Mouse (Mus musculus): ENCODE data around the gene Gm3269. TPM values are rescaled to one million over a fixed set of nuclear protein-coding genes. Genes with fewer than 3 reads are reported as not detected.
"Not testable (repeated sequence)": the region's sequence is repeated elsewhere in the genome, so short reads cannot be mapped to it uniquely, and the experiment has no call there.

The Gm3269 gene
- not detected for polyA plus RNA-seq (2012; fragmentation: generic; extraction: Trizol)
- long read RNA-seq, experiment 1 = 0 reads
- long read RNA-seq, experiment 2 = 0 reads

DNA sequence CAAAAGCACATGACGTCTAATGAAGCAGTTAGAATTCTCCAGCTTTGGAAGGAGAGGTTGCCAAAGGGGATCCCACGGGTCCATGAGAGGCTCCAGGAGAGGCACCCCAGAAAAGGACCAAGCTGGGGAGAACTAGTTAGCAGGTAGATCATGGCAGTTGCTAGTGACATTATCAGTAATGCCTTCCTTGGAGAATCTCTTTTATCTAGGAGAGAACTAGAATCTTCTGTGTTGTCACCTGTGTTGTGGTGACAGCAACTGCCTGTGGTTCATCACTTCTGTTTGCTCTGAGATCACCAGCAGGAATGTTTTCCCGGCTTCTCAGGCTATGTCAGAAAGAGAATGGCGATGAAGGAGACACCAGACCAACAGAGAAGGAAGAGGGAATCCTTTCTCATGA is at the start of gene Gm3269:
Gene Gm3269, plus strand, starts transcription at position 301 of the 400 bp plus-strand sequence.
- H3K79me3 ChIP-seq (ENCODE audit: low read depth); H3K4me3 ChIP-seq (ENCODE audit: insufficient read depth, poor library complexity, severe bottlenecking); H3ac ChIP-seq (ENCODE audit: control insufficient read depth, insufficient read length, low read depth); H3K36me3 ChIP-seq (ENCODE audit: control insufficient read depth, insufficient read depth); H3K27me3 ChIP-seq (ENCODE audit: control insufficient read depth, insufficient read depth, insufficient read length); H3K79me2 ChIP-seq (ENCODE audit: control insufficient read depth, insufficient read depth): not testable (repeated sequence)

- H3K36me3 ChIP-seq (ENCODE audit: control insufficient read depth, insufficient read depth); H3K79me3 ChIP-seq (ENCODE audit: low read depth); H3K27me3 ChIP-seq (ENCODE audit: control insufficient read depth, insufficient read depth, insufficient read length); H3ac ChIP-seq (ENCODE audit: control insufficient read depth, insufficient read length, low read depth); H3K79me2 ChIP-seq (ENCODE audit: control insufficient read depth, insufficient read depth); H3K4me3 ChIP-seq (ENCODE audit: insufficient read depth, poor library complexity, severe bottlenecking): not testable (repeated sequence)
Measured at GRCm38 (mm10) chr14:4806421-4806820, 31.5 kb upstream of the Gm3269 start.

GRCm38 (mm10) chr14:4821950-4822349 is 16.0 kb upstream of the Gm3269 start:
- not testable (repeated sequence) for H3K79me3 ChIP-seq (ENCODE audit: low read depth); H3K27me3 ChIP-seq (ENCODE audit: control insufficient read depth, insufficient read depth, insufficient read length); H3K36me3 ChIP-seq (ENCODE audit: control insufficient read depth, insufficient read depth); H3K4me3 ChIP-seq (ENCODE audit: insufficient read depth, poor library complexity, severe bottlenecking); H3K79me2 ChIP-seq (ENCODE audit: control insufficient read depth, insufficient read depth); H3ac ChIP-seq (ENCODE audit: control insufficient read depth, insufficient read length, low read depth)

DNA sequence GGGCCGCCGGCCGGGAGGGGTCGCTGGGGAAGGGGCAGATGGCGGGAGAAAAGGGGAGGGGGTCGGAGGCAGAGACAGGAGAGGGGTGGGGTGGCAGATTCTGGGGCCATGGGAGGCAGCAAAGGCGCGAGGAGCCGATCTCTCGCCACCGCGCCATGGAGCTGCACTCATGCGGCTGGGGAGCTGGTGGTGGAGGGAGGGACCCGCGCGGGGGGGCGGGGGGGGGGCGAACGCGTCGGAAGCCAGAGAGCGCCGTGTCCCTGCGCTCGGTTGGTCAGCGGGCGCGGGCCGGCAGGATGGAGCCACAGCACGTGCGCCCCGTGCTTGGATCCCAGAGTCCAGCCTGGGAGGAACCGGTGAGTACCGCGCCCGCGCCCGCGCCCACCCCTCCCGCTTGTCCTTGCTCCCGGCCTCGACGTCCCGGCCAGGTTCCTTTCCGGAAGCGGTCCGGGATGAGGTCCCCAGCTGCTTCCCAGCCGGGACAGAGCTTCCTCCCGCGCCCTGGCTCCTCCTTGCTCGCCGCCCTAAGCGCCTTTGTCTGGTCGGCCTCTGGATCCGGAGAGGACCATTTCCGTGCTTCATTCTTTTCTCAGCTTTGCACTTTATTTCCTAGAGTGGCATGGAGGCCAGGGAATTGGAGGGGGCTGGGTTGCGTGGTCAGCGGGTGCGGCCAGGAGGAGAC is 17.5 kb downstream of the Gm3269 start, which contains the start of gene Gm3264:
Gene Gm3264, plus strand, starts transcription at position 278 of the 682 bp plus-strand sequence.
- not testable (repeated sequence) for H3K79me2 ChIP-seq (ENCODE audit: control insufficient read depth, insufficient read depth); H3K4me3 ChIP-seq (ENCODE audit: insufficient read depth, poor library complexity, severe bottlenecking); H3K79me3 ChIP-seq (ENCODE audit: low read depth); H3ac ChIP-seq (ENCODE audit: control insufficient read depth, insufficient read length, low read depth); H3K27me3 ChIP-seq (ENCODE audit: control insufficient read depth, insufficient read depth, insufficient read length); H3K36me3 ChIP-seq (ENCODE audit: control insufficient read depth, insufficient read depth)

DNA sequence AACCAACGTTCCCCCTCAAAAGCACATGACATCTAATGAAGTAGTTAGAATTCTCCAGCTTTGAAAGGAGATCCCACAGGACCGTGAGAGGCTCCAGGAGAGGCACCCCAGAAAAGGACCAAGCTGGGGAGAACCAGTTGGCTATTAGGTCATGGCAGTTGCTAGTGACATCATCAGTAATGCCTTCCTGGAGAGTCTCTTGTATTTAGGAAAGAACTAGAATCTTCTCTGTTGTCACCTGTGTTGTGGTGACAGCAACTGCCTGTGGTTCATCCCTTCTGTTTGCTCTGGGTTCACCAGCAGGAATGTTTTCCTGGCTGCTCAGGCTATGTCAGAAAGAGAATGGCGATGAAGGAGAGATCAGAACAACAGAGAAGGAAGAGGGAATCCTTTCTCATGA is 54.2 kb downstream of the Gm3269 start, which contains the start of gene Gm3278:
Gene Gm3278, plus strand, starts transcription at position 301 of the 400 bp plus-strand sequence.
- not testable (repeated sequence) for H3K4me3 ChIP-seq (ENCODE audit: insufficient read depth, poor library complexity, severe bottlenecking); H3K36me3 ChIP-seq (ENCODE audit: control insufficient read depth, insufficient read depth); H3K27me3 ChIP-seq (ENCODE audit: control insufficient read depth, insufficient read depth, insufficient read length); H3K79me3 ChIP-seq (ENCODE audit: low read depth); H3ac ChIP-seq (ENCODE audit: control insufficient read depth, insufficient read length, low read depth); H3K79me2 ChIP-seq (ENCODE audit: control insufficient read depth, insufficient read depth)

Other genes with a start within 250 kb of the Gm3269 start
- gene Gm8159, start 205.8 kb upstream of the Gm3269 start, polyA plus RNA-seq (2012; fragmentation: generic; extraction: Trizol) = not detected
- not detected for gene Gm3239, start 173.9 kb upstream of the Gm3269 start, polyA plus RNA-seq (2012; fragmentation: generic; extraction: Trizol)
- gene Gm7876, start 128.9 kb upstream of the Gm3269 start, polyA plus RNA-seq (2012; fragmentation: generic; extraction: Trizol) = not detected
- gene Gm3252, start 111.3 kb upstream of the Gm3269 start, polyA plus RNA-seq (2012; fragmentation: generic; extraction: Trizol) = not detected
- not detected for gene Gm9602, start 61.8 kb upstream of the Gm3269 start, polyA plus RNA-seq (2012; fragmentation: generic; extraction: Trizol)
- not detected for gene Gm3264, start 17.5 kb downstream of the Gm3269 start, polyA plus RNA-seq (2012; fragmentation: generic; extraction: Trizol)
- not detected for gene Gm3278, start 54.3 kb downstream of the Gm3269 start, polyA plus RNA-seq (2012; fragmentation: generic; extraction: Trizol)
- gene Gm8297, start 145.8 kb downstream of the Gm3269 start, polyA plus RNA-seq (2012; fragmentation: generic; extraction: Trizol) = not detected
- not detected for gene Gm3298, start 177.8 kb downstream of the Gm3269 start, polyA plus RNA-seq (2012; fragmentation: generic; extraction: Trizol)
- gene 4930555G01Rik, start 212.5 kb downstream of the Gm3269 start, polyA plus RNA-seq (2012; fragmentation: generic; extraction: Trizol) = not detected
- gene Gm8281, start 232.9 kb downstream of the Gm3269 start, polyA plus RNA-seq (2012; fragmentation: generic; extraction: Trizol) = not detected